Mouse (Mus musculus) 416B (cell line): Measurements from ENCODE around the gene Dnm3.

ENCODE experiments used
- DNase-seq: peaks from one replicate; pipeline ENCODE4 v3.0.0; 2011; ENCODE audit warnings: low read depth

Dnm3 gene

DNA sequence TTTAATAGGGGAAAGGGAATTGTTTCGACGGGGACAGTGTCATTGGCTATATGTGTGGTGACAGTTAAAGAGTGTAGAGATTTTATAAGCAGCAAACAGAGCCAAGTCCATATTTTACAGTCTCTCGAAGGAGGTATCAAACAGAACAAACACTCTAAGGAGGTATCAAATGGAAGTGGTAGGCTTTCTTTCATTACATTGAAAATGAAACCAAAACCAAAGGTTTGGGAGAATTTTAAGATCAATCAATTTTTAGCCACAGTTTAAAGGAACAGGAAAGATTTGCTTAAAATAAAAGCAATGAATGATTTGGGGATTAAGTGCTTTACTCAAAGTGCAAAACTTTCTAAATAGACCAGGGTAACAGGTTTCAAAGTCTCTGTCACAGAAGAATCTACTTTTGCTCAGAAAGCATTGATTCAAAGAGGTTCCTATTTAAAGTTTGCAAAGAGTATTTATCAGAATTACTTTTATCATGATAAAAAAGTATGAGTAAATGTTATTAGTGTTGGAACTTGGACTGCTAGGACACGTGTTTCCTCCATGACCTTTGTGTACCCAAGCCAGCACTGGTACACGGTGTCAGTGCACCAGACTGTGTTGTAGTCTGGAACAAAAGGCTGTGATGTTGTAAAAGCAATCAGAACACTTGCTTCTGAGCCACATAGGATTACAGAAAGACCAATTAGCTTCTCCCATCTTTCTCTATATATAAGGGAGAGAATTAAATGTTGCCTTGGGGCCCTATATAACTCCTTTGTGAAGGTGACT lies 526.6 kb downstream of the Dnm3 start:
- DNase-seq = no peak

DNA sequence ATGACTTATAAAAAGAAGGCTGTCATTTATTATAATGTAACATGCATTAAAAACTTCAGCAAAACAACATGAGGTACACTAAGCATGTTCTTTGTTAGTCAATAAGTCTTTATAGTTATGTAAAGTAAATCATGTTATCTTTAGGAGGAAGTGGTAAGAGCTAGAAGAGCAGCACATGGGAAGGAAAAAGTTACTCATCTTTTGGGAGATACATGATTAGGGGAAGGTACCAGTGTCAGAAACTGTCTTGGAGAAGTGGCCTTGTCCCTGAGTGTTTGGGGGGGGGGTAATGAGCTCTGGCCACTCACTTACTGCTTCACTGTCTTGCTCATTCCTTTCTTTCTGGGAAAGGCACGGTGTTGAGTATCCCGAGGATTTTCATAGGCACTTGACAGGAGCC lies 535.8 kb downstream of the Dnm3 start:
- peak; percentile 69 for DNase-seq
